Mouse (Mus musculus) megakaryocyte, embryonic 14.5 days (primary cell): Measurements from ENCODE around the gene Rnf24. TPM values are rescaled to one million over a fixed set of nuclear protein-coding genes. Genes with fewer than 3 reads are reported as not detected.

Experiments used
- H3K27me3 ChIP-seq: replicated peaks from 2 replicates; pipeline ENCODE3; 2012; ENCODE audit warnings: inconsistent platforms
- H3K36me3 ChIP-seq: replicated peaks from 2 replicates; pipeline ENCODE3; 2012; ENCODE audit warnings: low read length, inconsistent platforms, mixed read lengths
- H3K4me1 ChIP-seq: 2 replicates; pipeline ENCODE4 v1.6.1; 2012; ENCODE audit warnings: inconsistent platforms
- H3K4me3 ChIP-seq: replicated peaks from 2 replicates; pipeline ENCODE3; 2012; ENCODE audit warnings: moderate library complexity, mild to moderate bottlenecking, inconsistent platforms
- H3K9me3 ChIP-seq: 2 replicates; pipeline ENCODE4 v1.6.1; 2012; ENCODE audit warnings: inconsistent platforms
- FLI1 ChIP-seq: IDR thresholded peaks from 2 replicates; pipeline ENCODE4 v1.6.1; 2012; ENCODE audit warnings: low read length, inconsistent platforms, mixed read lengths
- GATA1 ChIP-seq: IDR thresholded peaks from 3 replicates; pipeline ENCODE4 v1.6.1; 2012; ENCODE audit warnings: mixed read lengths, low read length, inconsistent platforms, borderline replicate concordance
- polyA plus RNA-seq: library from polyadenylated mRNA; stranded (reverse); fragments of >175 nt; gene quantifications from 2 replicates; pipeline ENCODE4 v1.2.3, GENCODE M21; 2012; ENCODE audit warnings: low replicate concordance; ENCODE audit not compliant: insufficient read depth

Gene Rnf24
- polyA plus RNA-seq, 1 experiment, result 0.15 TPM

GRCm38 (mm10) chr2:131373656-131374055, 21.0 kb upstream of the Rnf24 start:
- Histone ChIP-seq H3K4me3 (no peak overlapping the region), H3K36me3 (no peaks in the 10 kb centered on the region), H3K9me3 (peaks cover 6% of the 10 kb centered on the region; the same call in 1 of the 2 replicates), H3K4me1 (peaks cover 13% of the 10 kb centered on the region), H3K27me3 (peaks cover 3% of the 10 kb centered on the region)
- no peak for TF ChIP-seq FLI1
- TF ChIP-seq GATA1, result no peak

- Histone ChIP-seq H3K27me3 (peaks cover 7% of the 10 kb centered on the region), H3K4me1 (peaks cover 13% of the 10 kb centered on the region), H3K36me3 (no peaks in the 10 kb centered on the region), H3K9me3 (peaks cover 10% of the 10 kb centered on the region; the same call in 1 of the 2 replicates), H3K4me3 (no peak overlapping the region)
- TF ChIP-seq FLI1 (no peak), GATA1 (no peak)
These were observed 19.7 kb upstream of the Rnf24 start for GRCm38 (mm10) chr2:131372276-131372877.

GRCm38 (mm10) chr2:131371811-131372210, 19.1 kb upstream of the Rnf24 start:
- Histone ChIP-seq H3K4me3 (no peak overlapping the region), H3K4me1 (peaks cover 9% of the 10 kb centered on the region), H3K27me3 (peaks cover 7% of the 10 kb centered on the region), H3K9me3 (peaks cover 10% of the 10 kb centered on the region; the same call in 1 of the 2 replicates), H3K36me3 (no peaks in the 10 kb centered on the region)
- TF ChIP-seq GATA1, result no peak

GRCm38 (mm10) chr2:131370828-131371227, 18.1 kb upstream of the Rnf24 start:
- Histone ChIP-seq H3K4me1 (no peaks in the 10 kb centered on the region), H3K36me3 (no peaks in the 10 kb centered on the region), H3K9me3 (peaks cover 10% of the 10 kb centered on the region; the same call in 1 of the 2 replicates), H3K27me3 (peaks cover 10% of the 10 kb centered on the region), H3K4me3 (no peak overlapping the region)
- TF ChIP-seq GATA1 (no peak), FLI1 (no peak)

GRCm38 (mm10) chr2:131364689-131365088, 12.0 kb upstream of the Rnf24 start:
- H3K9me3 ChIP-seq, result peaks cover 10% of the 10 kb centered on the region; the same call in 1 of the 2 replicates
- no peak for TF ChIP-seq GATA1
- no peak for TF ChIP-seq FLI1
- H3K36me3 ChIP-seq, result no peaks in the 10 kb centered on the region
- peaks cover 20% of the 10 kb centered on the region for H3K27me3 ChIP-seq
- H3K4me3 ChIP-seq, result no peak overlapping the region
- peaks cover 5% of the 10 kb centered on the region; the same call in 1 of the 2 replicates for H3K4me1 ChIP-seq

GRCm38 (mm10) chr2:131358481-131358880, 5.8 kb upstream of the Rnf24 start:
- no peaks in the 10 kb centered on the region for H3K27me3 ChIP-seq
- H3K4me3 ChIP-seq, result no peak overlapping the region
- H3K36me3 ChIP-seq, result no peaks in the 10 kb centered on the region
- no peaks in the 10 kb centered on the region for H3K9me3 ChIP-seq
- H3K4me1 ChIP-seq, result peaks cover 35% of the 10 kb centered on the region
- TF ChIP-seq GATA1 (no peak), FLI1 (no peak)

- no peak overlapping the region for H3K4me3 ChIP-seq
These were observed 1.4 kb upstream of the Rnf24 start for GRCm38 (mm10) chr2:131354049-131354448.

GRCm38 (mm10) chr2:131353564-131353915, 848 bp upstream of the Rnf24 start:
- peaks cover 58% of the 10 kb centered on the region for H3K4me1 ChIP-seq
- no peak for TF ChIP-seq GATA1
- no peak for TF ChIP-seq FLI1
- no peaks in the 10 kb centered on the region for H3K36me3 ChIP-seq
- no peaks in the 10 kb centered on the region for H3K9me3 ChIP-seq
- H3K27me3 ChIP-seq, result no peaks in the 10 kb centered on the region
- H3K4me3 ChIP-seq, result peak overlapping the region; percentile 97

More at GRCm38 (mm10) chr2:131354049-131354448, 1.4 kb upstream of the Rnf24 start:
- Histone ChIP-seq H3K27me3 (no peaks in the 10 kb centered on the region), H3K36me3 (no peaks in the 10 kb centered on the region), H3K9me3 (no peaks in the 10 kb centered on the region), H3K4me1 (peaks cover 56% of the 10 kb centered on the region)
- no peak for TF ChIP-seq FLI1
- TF ChIP-seq GATA1, result no peak

- no peaks in the 10 kb centered on the region for H3K27me3 ChIP-seq
- H3K36me3 ChIP-seq, result no peaks in the 10 kb centered on the region
- H3K4me3 ChIP-seq, result peak overlapping the region; percentile 97
- H3K9me3 ChIP-seq, result no peaks in the 10 kb centered on the region
- TF ChIP-seq GATA1 (no peak), FLI1 (no peak)
- H3K4me1 ChIP-seq, result peaks cover 64% of the 10 kb centered on the region
These were observed 535 bp downstream of the Rnf24 start for GRCm38 (mm10) chr2:131351968-131352746.

GRCm38 (mm10) chr2:131351471-131351870, 1.2 kb downstream of the Rnf24 start:
- Histone ChIP-seq H3K4me3 (peak overlapping the region; percentile 97), H3K4me1 (peaks cover 59% of the 10 kb centered on the region), H3K27me3 (no peaks in the 10 kb centered on the region), H3K9me3 (no peaks in the 10 kb centered on the region), H3K36me3 (no peaks in the 10 kb centered on the region)
- TF ChIP-seq FLI1 (no peak), GATA1 (no peak)
